Mouse (Mus musculus) ES-CJ7 (cell line): ENCODE data around the gene Gm9837.

Experiments
- DNase-seq: peaks from one replicate; pipeline ENCODE4 v3.0.0; 2011; ENCODE audit warnings: low read depth, low spot score

Gm9837 gene

GRCm38 (mm10) chr11:53425711-53426255 lies 44.5 kb downstream of the Gm9837 start:
- no peak for DNase-seq

GRCm38 (mm10) chr11:53425251-53425650 lies 45.0 kb downstream of the Gm9837 start:
- no peak for DNase-seq

GRCm38 (mm10) chr11:53424826-53425225 lies 45.5 kb downstream of the Gm9837 start:
- DNase-seq = no peak

- no peak for DNase-seq
These were observed 47.2 kb downstream of the Gm9837 start, which contains the start of gene Leap2 for GRCm38 (mm10) chr11:53423036-53423435. TSS of gene Leap2 (minus strand) at chr11:53423170.
